Mouse (Mus musculus): Measurements from ENCODE around the gene Megf9.
A peak's percentile ranks its signal among the peaks of the same experiment; 100 is the strongest.

Gene Megf9

DNA sequence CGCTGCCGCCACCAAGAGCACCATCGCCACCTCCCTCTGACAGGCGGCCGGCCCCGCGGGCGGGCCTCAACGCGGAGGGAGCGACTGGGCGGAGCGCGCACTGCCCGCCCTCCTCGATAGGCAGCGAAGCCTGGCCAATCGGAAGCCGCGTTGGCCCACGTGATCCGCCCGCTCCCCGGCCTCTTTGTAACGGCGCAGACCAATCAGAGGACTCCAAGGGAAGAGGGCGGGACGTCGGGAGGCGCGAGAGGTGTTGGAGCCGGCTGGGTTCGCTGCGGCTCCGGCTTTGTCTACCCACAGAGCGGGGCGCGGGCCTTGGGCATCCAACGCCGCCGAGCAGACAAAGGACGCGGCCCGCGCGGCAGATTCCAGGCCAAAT, at the start of gene Megf9:
Gene Megf9, minus strand, starts transcription at position 105 of the 379 bp plus-strand sequence.
- peak; percentile 99 for DNase-seq (ENCODE audit: low spot score in 2 of 2)

- peak; percentile 40 to 67 for DNase-seq (ENCODE audit: low spot score in 2 of 2)
These were observed 44.9 kb upstream of the Megf9 start for GRCm38 (mm10) chr4:70579654-70580053.

- DNase-seq (ENCODE audit: low spot score in 2 of 2): no peak
These were observed 43.5 kb upstream of the Megf9 start for GRCm38 (mm10) chr4:70578301-70578700.

- no peak for DNase-seq (ENCODE audit: low spot score in 2 of 2)
These were observed 41.3 kb upstream of the Megf9 start for GRCm38 (mm10) chr4:70576096-70576495.

- no peak for DNase-seq (ENCODE audit: low spot score in 2 of 2)
These were observed 39.1 kb upstream of the Megf9 start for GRCm38 (mm10) chr4:70573926-70574325.

- DNase-seq (ENCODE audit: low spot score in 2 of 2): no peak
These were observed 19.1 kb upstream of the Megf9 start for GRCm38 (mm10) chr4:70553888-70554287.

GRCm38 (mm10) chr4:70553230-70553797, 18.5 kb upstream of the Megf9 start:
- DNase-seq (ENCODE audit: low spot score in 2 of 2): no peak

DNA sequence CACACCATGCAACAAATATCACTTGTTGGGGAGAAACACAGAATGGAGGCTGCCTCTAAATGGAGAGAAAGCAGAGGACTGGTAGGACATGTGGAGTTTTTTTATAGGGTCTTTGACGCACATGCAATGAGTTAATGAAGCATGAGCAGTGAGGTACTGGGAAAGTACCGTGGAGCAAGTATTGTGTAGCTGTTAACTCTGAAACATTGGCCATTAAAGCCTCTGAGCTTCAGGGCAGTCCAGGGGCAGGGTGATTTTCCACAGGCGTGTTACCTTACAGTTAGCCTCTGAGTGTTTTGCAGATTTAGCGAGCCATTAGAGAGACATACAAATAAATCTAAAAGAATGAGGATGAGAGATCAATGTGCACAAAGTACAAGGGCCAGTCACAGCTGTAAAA, 17.3 kb upstream of the Megf9 start:
- DNase-seq (ENCODE audit: low spot score in 2 of 2): no peak

DNA sequence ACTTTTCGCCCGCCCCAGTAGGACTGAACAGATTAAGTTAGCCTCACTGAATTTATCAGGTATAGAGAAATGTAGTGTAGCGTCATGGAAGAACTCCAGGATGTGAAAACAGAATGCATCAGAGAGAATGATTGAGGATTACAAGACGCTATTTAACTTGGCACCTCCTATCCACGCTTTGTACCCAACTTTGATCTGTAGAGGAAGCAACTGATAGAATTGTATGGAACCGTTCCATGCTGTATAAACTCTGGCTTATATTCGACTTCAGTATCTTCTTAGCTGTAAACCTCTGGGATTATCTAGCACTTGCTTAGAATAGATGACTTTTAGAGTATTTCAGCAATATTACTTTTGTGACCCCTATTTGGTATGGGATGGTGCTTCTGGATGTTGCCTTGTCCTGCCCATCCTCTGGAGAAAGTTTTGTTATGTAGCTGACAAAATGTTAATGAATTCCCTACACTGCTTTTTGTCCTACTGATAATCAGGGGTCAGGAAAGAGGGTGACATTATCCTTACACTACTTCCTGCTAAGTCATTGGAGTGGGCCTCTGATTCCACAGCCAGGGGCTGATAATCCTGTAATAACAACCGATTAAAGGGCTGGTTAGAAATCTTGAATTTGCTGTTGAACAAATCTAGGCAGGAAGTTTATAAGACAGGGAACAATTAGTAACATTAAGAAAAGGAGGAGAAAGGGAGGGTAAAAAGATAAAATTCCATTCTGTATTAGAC, 12.8 kb upstream of the Megf9 start:
- no peak for DNase-seq (ENCODE audit: low spot score in 2 of 2)

- no peak for DNase-seq (ENCODE audit: low spot score in 2 of 2)
These were observed 11.2 kb upstream of the Megf9 start for GRCm38 (mm10) chr4:70545869-70546542.

DNA sequence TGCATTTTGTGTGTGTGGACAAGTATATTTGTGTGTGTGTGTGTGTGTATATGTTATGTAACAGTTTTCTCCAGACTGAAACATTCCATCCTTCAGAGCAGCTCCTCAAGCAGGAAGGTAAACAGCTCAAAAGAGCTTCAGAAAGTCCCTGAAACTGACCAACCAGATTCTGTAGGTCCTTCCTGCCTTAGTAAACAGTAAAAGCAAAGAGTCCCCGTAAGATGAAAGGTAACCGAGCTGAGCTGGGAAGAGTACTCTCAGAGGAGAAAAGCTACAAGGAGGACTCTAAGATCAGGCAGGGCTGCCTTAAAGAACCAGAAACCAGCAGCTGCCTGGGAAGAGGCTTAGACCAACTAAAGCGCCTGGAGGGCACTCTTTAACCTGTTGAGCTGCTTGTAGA, 9.6 kb upstream of the Megf9 start:
- DNase-seq (ENCODE audit: low spot score in 2 of 2): no peak

- DNase-seq (ENCODE audit: low spot score in 2 of 2): no peak
These were observed 7.6 kb upstream of the Megf9 start for GRCm38 (mm10) chr4:70542387-70542786.

- DNase-seq (ENCODE audit: low spot score in 2 of 2): peak in 1 of 2 experiments; percentile 35
These were observed 5.9 kb upstream of the Megf9 start for GRCm38 (mm10) chr4:70540743-70541142.

DNA sequence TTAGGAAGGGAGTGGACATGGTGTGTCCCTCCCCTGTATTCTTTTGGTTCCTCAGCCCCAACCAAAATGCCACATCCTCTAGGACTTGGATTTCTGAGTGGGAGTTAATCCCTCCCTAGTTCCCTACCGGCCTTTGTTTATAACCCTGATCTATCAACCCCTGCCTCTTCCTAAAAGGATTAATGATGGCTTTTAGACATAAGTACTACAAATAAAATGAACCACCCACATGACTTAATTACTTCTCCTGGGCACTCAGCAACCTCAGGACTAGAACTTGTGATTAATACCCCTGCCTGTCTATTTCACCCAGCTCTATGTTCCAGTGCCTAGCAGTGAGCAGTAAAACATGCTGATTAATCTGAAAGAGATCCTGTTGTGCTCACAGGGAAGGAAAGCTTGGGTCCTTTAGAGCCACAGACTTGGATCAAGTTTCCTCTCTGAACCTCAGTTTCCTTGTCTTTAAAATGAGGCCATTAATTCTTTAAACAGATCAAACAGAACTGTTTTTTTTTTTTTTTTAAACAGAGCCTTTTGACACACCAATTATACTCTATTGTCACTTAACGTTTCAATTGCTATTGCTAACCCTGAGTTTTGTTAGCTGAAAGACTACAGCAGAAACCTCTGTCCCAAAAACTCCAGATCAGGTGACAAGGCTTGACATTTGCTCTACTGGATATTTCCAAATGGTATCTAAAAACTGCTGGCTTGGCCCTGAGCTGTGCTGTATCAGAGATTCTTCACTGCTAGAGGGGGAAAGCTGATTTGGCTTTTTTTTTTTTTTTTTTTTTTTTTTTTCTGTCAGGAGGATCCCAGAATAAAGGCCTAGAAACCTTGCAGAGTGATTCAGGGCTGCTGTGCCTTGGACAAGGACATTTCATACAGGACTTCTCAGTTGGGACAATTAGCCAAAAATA, 2.1 kb upstream of the Megf9 start:
- DNase-seq (ENCODE audit: low spot score in 2 of 2): no peak

GRCm38 (mm10) chr4:70535711-70536311, 1.0 kb upstream of the Megf9 start:
- peak; percentile 31 to 47 for DNase-seq (ENCODE audit: low spot score in 2 of 2)

GRCm38 (mm10) chr4:70535289-70535688, 494 bp upstream of the Megf9 start:
- DNase-seq (ENCODE audit: low spot score in 2 of 2): no peak

GRCm38 (mm10) chr4:70534078-70534890, 511 bp downstream of the Megf9 start:
- DNase-seq (ENCODE audit: low spot score in 2 of 2): peak; percentile 68 to 71

DNA sequence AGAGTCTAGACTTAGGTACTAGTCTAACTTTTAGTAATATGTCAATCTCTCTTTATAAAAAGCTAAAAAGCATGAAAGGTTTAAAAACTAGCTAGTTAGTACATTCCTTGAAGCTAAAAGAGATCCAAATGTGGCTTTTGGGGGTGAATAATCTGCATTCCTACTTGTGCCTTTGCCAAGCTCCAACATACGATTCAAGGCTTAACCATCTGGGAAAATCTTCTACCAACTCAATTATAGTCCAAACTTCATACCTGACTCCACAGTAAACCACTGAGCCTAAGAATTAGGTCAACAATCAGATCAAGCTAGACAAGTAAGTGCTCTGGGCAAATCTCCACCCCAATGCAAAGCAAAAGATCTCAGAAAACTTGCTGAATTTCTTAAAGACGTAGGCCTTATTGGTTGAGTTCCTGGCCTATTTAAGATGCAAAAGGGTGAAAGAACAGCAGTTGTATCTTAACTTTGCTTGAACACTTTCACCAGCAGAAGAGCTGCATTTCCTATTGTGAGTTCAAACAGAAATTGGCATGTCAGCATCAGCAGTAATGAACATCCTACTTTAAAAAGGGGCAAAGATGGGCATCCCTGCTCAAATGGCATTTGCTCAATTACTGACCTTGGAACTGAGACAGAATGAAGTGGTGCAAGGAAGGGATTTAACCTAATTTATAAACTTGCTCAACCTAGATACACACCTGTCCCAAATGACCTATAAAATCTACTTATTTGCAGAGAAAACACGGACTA, 1.6 kb downstream of the Megf9 start:
- no peak for DNase-seq (ENCODE audit: low spot score in 2 of 2)

GRCm38 (mm10) chr4:70531021-70531420, 3.8 kb downstream of the Megf9 start:
- no peak for DNase-seq (ENCODE audit: low spot score in 2 of 2)

DNA sequence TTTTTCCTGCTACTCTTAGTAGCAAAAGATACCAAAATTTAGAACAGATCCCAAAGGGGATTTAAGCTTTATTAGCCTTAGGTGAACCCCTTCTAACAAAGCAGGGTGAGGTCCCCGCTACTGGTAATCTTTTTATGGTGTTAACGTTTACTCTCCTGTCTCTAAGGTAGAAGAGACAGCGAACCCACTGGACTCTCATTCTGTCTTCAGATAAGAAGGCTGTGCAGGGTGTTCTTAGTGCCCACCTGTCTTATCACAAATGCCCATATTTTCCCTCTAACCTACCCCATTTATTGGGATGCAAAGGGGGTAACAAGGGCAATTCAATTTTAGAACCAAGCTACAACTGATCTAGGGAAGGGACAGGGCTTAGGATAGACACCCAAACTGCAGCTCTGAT, 6.2 kb downstream of the Megf9 start:
- DNase-seq (ENCODE audit: low spot score in 2 of 2): no peak

All from right cerebral cortex, postnatal 10 days (tissue).